Mouse (Mus musculus): ENCODE measurements around the gene Slfn8.
"Not testable (repeated sequence)": the region's sequence is repeated elsewhere in the genome, so short reads cannot be mapped to it uniquely, and the experiment has no call there.

Gene Slfn8

GRCm38 (mm10) chr11:82991469-82992166 is 29.0 kb downstream of the Slfn8 start, which contains the start of gene Slfn9:
Gene Slfn9, minus strand, starts transcription at chr11:82991830.
- DNase-seq (ENCODE audit: low spot score): peak; percentile 25

GRCm38 (mm10) chr11:82990612-82991385 is 29.8 kb downstream of the Slfn8 start:
- DNase-seq (ENCODE audit: low spot score): peak; percentile 56

- no peak for DNase-seq (ENCODE audit: low spot score)
These were observed 31.3 kb downstream of the Slfn8 start for GRCm38 (mm10) chr11:82989357-82989756.

DNA sequence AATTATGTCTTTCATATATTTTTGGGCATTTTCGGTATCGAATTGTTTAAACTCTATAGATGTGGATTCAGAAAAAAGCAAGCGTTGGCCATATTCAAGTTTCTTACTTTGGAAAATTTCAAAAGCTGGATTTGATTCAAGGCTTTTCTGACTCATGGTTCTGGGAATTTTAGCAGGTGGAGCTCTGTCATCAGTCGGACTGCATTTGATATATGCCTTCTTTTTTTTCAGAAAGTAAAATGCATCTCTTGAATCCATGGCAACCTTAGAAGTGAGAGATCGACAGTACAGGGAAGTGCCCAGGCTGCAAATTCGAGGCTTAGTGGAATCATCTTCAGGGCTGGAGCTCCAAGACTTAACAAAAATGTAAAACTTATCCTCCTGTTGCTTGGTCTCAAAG is 33.0 kb downstream of the Slfn8 start:
- no peak for DNase-seq (ENCODE audit: low spot score)

DNA sequence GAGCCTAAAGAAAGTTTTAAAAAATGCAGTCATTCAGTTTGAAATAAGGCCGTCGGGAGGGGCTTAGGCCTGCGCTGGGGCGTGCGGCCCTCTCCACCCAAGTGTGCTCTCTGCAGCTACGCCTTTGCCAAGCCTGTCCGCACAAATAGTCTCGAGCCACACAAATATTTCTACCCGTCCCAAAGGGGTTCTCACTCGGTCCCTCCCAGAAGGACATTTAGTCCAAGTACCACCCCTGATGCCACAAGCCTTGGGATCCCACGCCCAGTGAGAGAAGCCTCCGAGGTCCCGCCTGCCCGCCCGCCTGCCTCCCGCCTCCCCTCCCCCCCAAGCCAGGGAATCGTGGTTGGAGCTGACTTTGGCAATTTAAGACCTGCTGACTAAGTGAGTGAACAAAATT is 37.4 kb downstream of the Slfn8 start:
- DNase-seq (ENCODE audit: low spot score): no peak

GRCm38 (mm10) chr11:82982409-82982808 is 38.2 kb downstream of the Slfn8 start:
- not testable (repeated sequence) for DNase-seq (ENCODE audit: low spot score)

DNA sequence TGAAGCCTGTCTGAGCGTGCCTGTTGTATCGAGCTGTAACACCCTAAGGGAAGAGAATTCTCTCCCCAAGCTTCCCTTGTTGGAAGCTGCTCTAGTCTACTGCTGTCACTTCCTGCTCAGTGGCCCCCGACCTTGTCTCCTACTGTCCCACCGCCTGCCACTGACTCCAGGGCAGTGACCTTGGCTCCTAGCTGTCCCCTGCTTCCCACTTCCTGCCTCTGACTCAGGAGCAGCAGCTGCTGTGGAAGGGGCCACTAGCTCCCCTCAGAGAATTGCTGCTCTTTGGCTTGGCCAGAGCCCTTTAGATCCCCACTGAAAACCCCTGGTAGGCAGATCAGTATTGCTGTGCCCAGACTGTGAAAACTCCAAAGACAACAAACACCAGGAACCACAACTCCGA is 46.7 kb downstream of the Slfn8 start:
- DNase-seq (ENCODE audit: low spot score): no peak

DNA sequence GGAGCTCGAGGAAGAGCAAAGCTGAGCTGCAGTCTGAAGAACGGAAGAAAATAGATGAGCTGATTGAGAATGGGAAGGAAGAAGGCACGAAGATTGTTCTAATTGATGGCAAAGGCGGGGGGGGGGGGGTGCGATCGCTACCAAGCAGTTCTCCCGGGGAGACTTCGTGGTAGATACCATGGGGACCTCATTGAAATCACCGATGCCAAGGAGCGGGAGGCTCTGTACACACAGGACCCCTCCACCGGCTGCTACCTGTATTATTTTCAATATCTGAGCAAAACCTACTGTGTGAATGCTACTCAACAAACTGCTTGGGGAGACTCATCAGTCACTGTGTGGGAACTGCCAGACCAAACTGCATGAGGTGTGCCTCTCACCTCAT is 49.0 kb downstream of the Slfn8 start:
- no peak for DNase-seq (ENCODE audit: low spot score)

DNA sequence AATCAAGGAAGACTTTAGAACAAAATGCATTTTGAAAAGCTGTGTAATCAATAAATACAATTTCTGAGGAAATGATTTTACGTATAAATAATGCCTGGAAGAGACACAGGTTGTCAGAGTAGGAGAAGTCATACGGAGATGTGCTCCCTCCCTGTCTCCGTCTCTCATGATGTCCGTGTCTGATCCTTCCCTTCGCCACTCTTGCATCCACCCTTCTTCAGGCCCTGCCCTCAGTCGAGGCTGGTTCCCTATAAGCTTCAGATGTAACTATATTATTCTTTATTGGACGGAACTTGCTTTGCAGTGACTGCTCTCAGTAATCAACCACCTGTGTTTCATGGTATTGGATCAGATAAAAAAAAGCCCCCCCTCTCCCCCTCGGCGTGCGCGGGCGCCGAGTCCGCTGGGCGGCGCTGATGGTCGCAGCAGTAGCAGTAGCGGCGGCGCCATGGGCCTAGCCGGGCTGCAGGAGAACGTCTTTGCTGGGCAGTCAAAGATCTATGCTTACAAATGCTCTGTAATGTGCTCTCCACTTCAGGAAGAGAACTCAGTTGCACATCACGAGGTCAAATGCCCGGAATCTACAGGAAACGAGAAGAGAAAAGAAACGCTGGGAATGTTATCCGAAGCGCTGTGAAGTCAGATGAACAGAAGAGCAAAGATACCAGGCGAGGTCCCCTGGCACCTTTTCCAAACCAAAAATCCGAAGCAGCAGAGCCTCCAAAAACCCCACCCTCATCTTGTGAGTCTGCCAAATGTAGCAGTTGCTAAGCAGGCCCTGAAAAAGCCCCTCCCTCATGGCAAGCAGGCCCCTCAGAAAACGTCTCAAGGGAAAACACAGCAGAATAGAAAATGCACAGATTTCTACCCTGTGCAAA is 49.7 kb downstream of the Slfn8 start:
- DNase-seq (ENCODE audit: low spot score): peak; percentile 72

GRCm38 (mm10) chr11:82962215-82962614 is 58.4 kb downstream of the Slfn8 start:
- no peak for DNase-seq (ENCODE audit: low spot score)

DNA sequence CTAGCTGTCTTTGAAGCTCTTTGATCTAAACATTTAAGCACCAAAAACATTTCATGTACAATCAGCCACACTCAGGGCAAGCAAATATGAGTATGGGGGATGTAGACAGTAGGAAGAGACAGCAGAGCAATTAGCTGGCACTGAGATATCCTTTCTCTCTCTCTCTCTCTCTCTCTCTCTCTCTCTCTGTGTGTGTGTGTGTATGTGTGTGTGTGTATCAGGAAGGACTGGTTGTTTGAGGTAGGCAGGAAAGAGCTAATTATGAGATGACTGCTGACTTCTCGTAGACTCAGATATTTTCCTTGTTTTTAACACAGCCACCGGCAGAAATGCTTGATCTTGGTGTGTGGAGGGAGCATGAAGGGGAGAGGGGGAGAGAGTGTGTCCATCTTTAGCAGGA is 58.9 kb downstream of the Slfn8 start:
- DNase-seq (ENCODE audit: low spot score): no peak

DNA sequence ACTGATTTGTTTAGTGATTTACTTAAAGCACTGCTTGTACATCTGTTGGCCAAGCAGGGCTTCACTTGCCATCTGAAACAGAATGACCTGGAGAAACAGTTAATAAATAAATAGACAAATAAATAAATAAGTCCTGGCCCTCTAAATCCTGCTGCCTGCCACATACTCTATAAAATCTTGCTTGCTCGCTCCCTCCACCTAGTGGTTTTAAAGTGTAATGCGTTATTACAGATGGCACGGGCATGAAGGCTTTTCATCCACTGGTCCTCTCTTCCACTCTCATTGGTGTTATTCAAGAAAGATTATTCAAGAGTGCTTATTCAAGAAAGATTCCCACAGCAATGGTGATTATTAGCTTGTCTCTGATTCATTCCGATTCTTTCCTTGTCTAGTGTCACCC is 61.0 kb downstream of the Slfn8 start:
- DNase-seq (ENCODE audit: low spot score): peak; percentile 62

DNA sequence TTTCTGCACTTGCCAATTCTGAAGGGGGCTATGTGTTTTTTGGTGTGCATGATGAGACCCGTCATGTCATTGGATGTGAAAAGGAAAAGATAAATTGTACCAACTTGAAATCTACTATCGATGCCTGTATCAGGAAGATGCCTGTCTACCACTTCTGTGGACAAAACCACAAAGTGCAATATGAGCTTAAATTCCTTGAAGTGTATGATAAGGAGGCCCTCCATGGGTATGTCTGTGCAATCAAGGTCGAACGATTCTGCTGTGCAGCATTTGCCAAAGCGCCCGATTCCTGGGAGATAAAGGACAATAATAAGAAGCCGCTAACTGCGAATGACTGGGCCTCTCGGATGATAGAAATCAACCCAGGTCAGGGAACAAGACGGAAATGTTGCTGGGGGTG is 63.7 kb downstream of the Slfn8 start:
- no peak for DNase-seq (ENCODE audit: low spot score)

GRCm38 (mm10) chr11:82954631-82955030 is 66.0 kb downstream of the Slfn8 start:
- no peak for DNase-seq (ENCODE audit: low spot score)

DNA sequence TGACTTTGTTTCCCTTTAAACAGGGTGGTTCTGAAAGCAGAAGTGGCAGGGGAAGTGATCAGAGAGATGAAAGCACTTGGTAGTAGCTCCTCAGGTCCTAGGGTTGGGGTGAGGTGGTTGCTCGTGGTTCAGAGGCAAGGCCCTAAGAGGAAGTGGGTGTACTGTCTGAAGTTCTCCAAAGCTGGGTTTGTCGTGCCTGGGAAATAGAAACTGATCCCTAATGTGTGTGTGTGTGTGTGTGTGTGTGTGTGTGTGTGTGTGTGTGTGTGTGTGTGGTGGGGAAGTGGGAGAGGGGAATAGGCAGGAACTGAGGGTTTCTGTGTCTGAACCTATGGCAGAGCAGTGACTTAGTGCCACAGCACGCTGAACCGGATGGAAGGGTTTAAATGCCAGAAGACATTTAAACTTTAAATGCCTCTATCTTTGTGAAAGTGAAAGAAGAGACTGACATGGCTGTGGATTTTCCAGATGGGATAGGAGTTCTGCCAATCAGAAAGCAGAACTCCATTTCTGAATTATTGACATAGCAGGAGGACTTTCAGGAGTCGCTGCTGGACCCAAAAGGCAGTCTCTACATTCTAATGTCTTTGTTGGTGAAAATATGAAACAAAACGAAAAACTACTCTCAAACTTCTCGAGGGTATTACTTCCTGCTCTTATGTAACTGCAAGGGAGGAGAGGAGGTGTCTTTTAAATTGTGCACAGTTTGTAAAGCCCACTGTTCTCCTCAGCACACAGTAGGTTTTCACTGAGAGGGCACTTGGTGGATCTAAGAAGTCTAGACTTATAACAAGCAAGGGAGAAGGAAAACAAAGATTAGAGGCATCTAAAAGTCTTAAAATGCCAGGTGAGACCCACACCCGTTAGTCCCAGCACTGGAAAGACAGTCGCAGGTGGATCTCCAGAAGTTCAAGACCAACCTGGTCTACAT is 67.7 kb downstream of the Slfn8 start:
- DNase-seq (ENCODE audit: low spot score): no peak

Data from retina, embryonic 14.5 days (tissue).